Mouse (Mus musculus): ENCODE measurements around the gene Glis3.

Gene Glis3

GRCm38 (mm10) chr19:28531750-28532149, 148.1 kb downstream of the Glis3 start:
- CTCF ChIA-PET, result no interaction called here

- CTCF ChIA-PET, result no interaction called here
These were observed 149.0 kb downstream of the Glis3 start for GRCm38 (mm10) chr19:28530846-28531245.

- CTCF ChIA-PET, result no interaction called here
These were observed 150.9 kb downstream of the Glis3 start for GRCm38 (mm10) chr19:28529006-28529405.

- CTCF ChIA-PET, result no interaction called here
These were observed 152.4 kb downstream of the Glis3 start for GRCm38 (mm10) chr19:28527446-28527845.

- CTCF ChIA-PET, result no interaction called here
These were observed 154.5 kb downstream of the Glis3 start for GRCm38 (mm10) chr19:28525331-28525730.

GRCm38 (mm10) chr19:28522289-28522688, 157.6 kb downstream of the Glis3 start:
- CTCF ChIA-PET, result no interaction called here

- CTCF ChIA-PET, result no interaction called here
These were observed 159.1 kb downstream of the Glis3 start for GRCm38 (mm10) chr19:28520761-28521181.

GRCm38 (mm10) chr19:28520128-28520745, 159.6 kb downstream of the Glis3 start:
- CTCF ChIA-PET, result no interaction called here

GRCm38 (mm10) chr19:28519296-28519695, 160.6 kb downstream of the Glis3 start:
- CTCF ChIA-PET, result no interaction called here

- CTCF ChIA-PET, result no interaction called here
These were observed 161.0 kb downstream of the Glis3 start for GRCm38 (mm10) chr19:28518846-28519245.

GRCm38 (mm10) chr19:28518266-28518665, 161.6 kb downstream of the Glis3 start:
- CTCF ChIA-PET, result no interaction called here

- CTCF ChIA-PET, result interaction anchor here (0.6 kb wide), 1 partner anchor 1236 kb away, joined by 3 read pairs; no protein-coding TSS in a partner anchor
These were observed 162.3 kb downstream of the Glis3 start for GRCm38 (mm10) chr19:28517464-28518080.

GRCm38 (mm10) chr19:28516487-28516886, 163.4 kb downstream of the Glis3 start:
- CTCF ChIA-PET, result no interaction called here

GRCm38 (mm10) chr19:28512475-28512874, 167.4 kb downstream of the Glis3 start:
- CTCF ChIA-PET, result no interaction called here

- CTCF ChIA-PET, result no interaction called here
These were observed 168.0 kb downstream of the Glis3 start for GRCm38 (mm10) chr19:28511910-28512309.

GRCm38 (mm10) chr19:28505376-28505775, 174.5 kb downstream of the Glis3 start:
- CTCF ChIA-PET, result no interaction called here

- CTCF ChIA-PET, result no interaction called here
These were observed 176.9 kb downstream of the Glis3 start for GRCm38 (mm10) chr19:28503011-28503410.

- CTCF ChIA-PET, result no interaction called here
These were observed 178.9 kb downstream of the Glis3 start for GRCm38 (mm10) chr19:28500975-28501374.

- CTCF ChIA-PET, result no interaction called here
These were observed 179.4 kb downstream of the Glis3 start for GRCm38 (mm10) chr19:28500505-28500904.

- CTCF ChIA-PET, result no interaction called here
These were observed 180.1 kb downstream of the Glis3 start for GRCm38 (mm10) chr19:28499786-28500185.

- CTCF ChIA-PET, result no interaction called here
These were observed 184.0 kb downstream of the Glis3 start for GRCm38 (mm10) chr19:28495926-28496325.

GRCm38 (mm10) chr19:28493605-28494260, 186.1 kb downstream of the Glis3 start:
- CTCF ChIA-PET, result no interaction called here

- CTCF ChIA-PET, result no interaction called here
These were observed 201.8 kb downstream of the Glis3 start for GRCm38 (mm10) chr19:28478055-28478454.
